Mouse (Mus musculus): ENCODE data around the gene Akp3. TPM values are rescaled to one million over a fixed set of nuclear protein-coding genes. Genes with fewer than 3 reads are reported as not detected.
A peak's percentile ranks its signal among the peaks of the same experiment; 100 is the strongest.

Gene Akp3
- total RNA-seq, 2 experiments from 2014 or later: not detected

GRCm38 (mm10) chr1:87154501-87155120 is 29.8 kb downstream of the Akp3 start:
- DNase-seq (ENCODE audit: low spot score in 2 of 2): no peak

GRCm38 (mm10) chr1:87155531-87156198 is 30.9 kb downstream of the Akp3 start:
- DNase-seq (ENCODE audit: low spot score in 2 of 2): peak; percentile 12 to 33

GRCm38 (mm10) chr1:87156199-87156587 is 31.4 kb downstream of the Akp3 start, which contains the start of gene Ecel1:
Ecel1 (minus strand) TSS chr1:87156521.
- DNase-seq (ENCODE audit: low spot score in 2 of 2): peak in 1 of 2 experiments; percentile 9

- DNase-seq (ENCODE audit: low spot score in 2 of 2): no peak
These were observed 34.6 kb downstream of the Akp3 start for GRCm38 (mm10) chr1:87159396-87159795.

- no peak for DNase-seq (ENCODE audit: low spot score in 2 of 2)
These were observed 39.5 kb downstream of the Akp3 start for GRCm38 (mm10) chr1:87164164-87164795.

GRCm38 (mm10) chr1:87164796-87165184 is 40.0 kb downstream of the Akp3 start:
- no peak for DNase-seq (ENCODE audit: low spot score in 2 of 2)

GRCm38 (mm10) chr1:87170458-87170857 is 45.7 kb downstream of the Akp3 start:
- no peak for DNase-seq (ENCODE audit: low spot score in 2 of 2)

- no peak for DNase-seq (ENCODE audit: low spot score in 2 of 2)
These were observed 46.5 kb downstream of the Akp3 start for GRCm38 (mm10) chr1:87171312-87171711.

GRCm38 (mm10) chr1:87172316-87172715 is 47.5 kb downstream of the Akp3 start:
- DNase-seq (ENCODE audit: low spot score in 2 of 2): no peak

- DNase-seq (ENCODE audit: low spot score in 2 of 2): peak; percentile 49 to 53
These were observed 49.5 kb downstream of the Akp3 start for GRCm38 (mm10) chr1:87174006-87174955.

- DNase-seq (ENCODE audit: low spot score in 2 of 2): peak; percentile 27 to 39
These were observed 51.1 kb downstream of the Akp3 start for GRCm38 (mm10) chr1:87175852-87176292.

Other genes starting within 250 kb of the Akp3 start
- gene Alppl2, start 35.0 kb upstream of the Akp3 start, total RNA-seq (2021): not detected
- gene Alpi, start 23.4 kb upstream of the Akp3 start, total RNA-seq (2021): under 1 TPM in 1 of 2 experiments, not detected in 1; 0.14 TPM
- 10 to 100 TPM; 11.1 to 13.4 TPM for gene Ecel1, start 31.5 kb downstream of the Akp3 start, total RNA-seq (2021)
- gene Prss56, start 58.3 kb downstream of the Akp3 start, total RNA-seq (2021): 1 to 10 TPM in 1 of 2 experiments, under 1 TPM in 1; 0.61 to 2.1 TPM
- gene Chrnd, start 65.6 kb downstream of the Akp3 start, total RNA-seq (2021): not detected
- not detected for gene Chrng, start 79.7 kb downstream of the Akp3 start, total RNA-seq (2021)
- gene Eif4e2, start 88.9 kb downstream of the Akp3 start, total RNA-seq (2021): 10 to 100 TPM; 57.5 to 58.6 TPM
- 10 to 100 TPM; 12.6 to 14.7 TPM for gene Efhd1, start 139.4 kb downstream of the Akp3 start, total RNA-seq (2021)
- gene Gigyf2, start 202.0 kb downstream of the Akp3 start, total RNA-seq (2021): 100 to 1,000 TPM; 133 to 144 TPM